Mouse (Mus musculus) liver, postnatal 0 days (tissue): ENCODE measurements at regions not wholly inside any gene's neighbourhood (a gene's known extent, or its start where the extent isn't known, plus 50 kb on each side); places are given as distances from the start of the nearest gene placed in this dataset.

Experiments used
- ATAC-seq: fragments of 200-750 bp; cut with Nextera tagmentation; 2 replicates; pipeline ENCODE4 v1.8.0; 2017; ENCODE audit warnings: mild to moderate bottlenecking, moderate library complexity
- DNase-seq: peaks from one replicate; pipeline ENCODE4 v3.0.0-alpha.2; 2016
- H3K27ac ChIP-seq: fragments of 300-500 bp; sonication (generic); 2 replicates; pipeline ENCODE4 v1.5.1; 2014; ENCODE audit warnings: antibody characterized with exemption, moderate library complexity, mild to moderate bottlenecking, low read depth
- H3K27me3 ChIP-seq: fragments of 300-500 bp; sonication (generic); 2 replicates; pipeline ENCODE4 v1.6.1; 2014; ENCODE audit warnings: low read length, control low read depth, mixed read lengths; ENCODE audit not compliant: insufficient read depth
- H3K36me3 ChIP-seq: fragments of 300-500 bp; sonication (generic); replicated peaks from 2 replicates; pipeline ENCODE4 v1.6.1; 2014; ENCODE audit warnings: mild to moderate bottlenecking, control low read depth, low read length, moderate library complexity, mixed read lengths; ENCODE audit not compliant: insufficient read depth
- H3K4me1 ChIP-seq: fragments of 300-500 bp; sonication (generic); 2 replicates; pipeline ENCODE4 v1.6.1; 2014; ENCODE audit warnings: antibody characterized with exemption, mild to moderate bottlenecking, control low read depth; ENCODE audit not compliant: insufficient read depth
- H3K4me2 ChIP-seq: fragments of 300-500 bp; sonication (generic); 2 replicates; pipeline ENCODE4 v1.6.1; 2014; ENCODE audit warnings: low read depth, mild to moderate bottlenecking, low read length, moderate library complexity, mixed read lengths
- H3K4me3 ChIP-seq: fragments of 300-500 bp; sonication (generic); 2 replicates; pipeline ENCODE4 v1.5.1; 2014; ENCODE audit warnings: low read depth, low read length
- H3K9ac ChIP-seq: fragments of 300-500 bp; sonication (generic); replicated peaks from 2 replicates; pipeline ENCODE4 v1.6.1; 2014; ENCODE audit warnings: mild to moderate bottlenecking, moderate library complexity
- H3K9me3 ChIP-seq: fragments of 300-500 bp; sonication (generic); 2 replicates; pipeline ENCODE4 v1.6.1; 2016; ENCODE audit warnings: mild to moderate bottlenecking, control low read depth, low read length, mixed read lengths
- CTCF ChIP-seq: sonication (generic); IDR thresholded peaks from 2 replicates; pipeline ENCODE4 v1.5.1; 2016; ENCODE audit warnings: antibody characterized with exemption, low read depth
- EP300 ChIP-seq: IDR thresholded peaks from 2 replicates; pipeline ENCODE4 v1.6.1; 2016; ENCODE audit warnings: antibody characterized with exemption, low read depth, mild to moderate bottlenecking
- WGBS: fragments of 180-500 bp; shearing (Covaris S2); extraction: QIAGEN DNeasy Blood & Tissue Kit; methylation state at CpG from one replicate; pipeline ENCODE4 v1.1.7; 2014; ENCODE audit not compliant: insufficient replicate concordance; 5-methylcytosine and 5-hydroxymethylcytosine counted together

- no peak overlapping the region for H3K27ac ChIP-seq
- no peak for ATAC-seq
- H3K27me3 ChIP-seq: no peaks in the 10 kb centered on the region
- H3K9ac ChIP-seq: no peak overlapping the region
- WGBS: 74% methylated on average over 3 of the region's 3 CpGs
- H3K4me3 ChIP-seq: no peak overlapping the region
- no peaks in the 10 kb centered on the region for H3K9me3 ChIP-seq
- DNase-seq: no peak
- no peaks in the 10 kb centered on the region for H3K36me3 ChIP-seq
- no peak for TF ChIP-seq EP300
- TF ChIP-seq CTCF: no peak
- no peak overlapping the region for H3K4me2 ChIP-seq
- H3K4me1 ChIP-seq: no peaks in the 10 kb centered on the region
These were observed 223.7 kb upstream of the Isl1 start for GRCm38 (mm10) chr13:116533163-116533562.

- Histone ChIP-seq H3K9ac (no peak overlapping the region), H3K27me3 (no peaks in the 10 kb centered on the region), H3K27ac (no peak overlapping the region), H3K4me1 (no peaks in the 10 kb centered on the region), H3K36me3 (no peaks in the 10 kb centered on the region), H3K4me3 (no peak overlapping the region), H3K9me3 (no peaks in the 10 kb centered on the region), H3K4me2 (no peak overlapping the region)
- WGBS: 30% methylated on average over 1 of the region's 1 CpGs
- ATAC-seq (no peak), DNase-seq (no peak)
- TF ChIP-seq CTCF: no peak
- TF ChIP-seq EP300: no peak
These were observed 218.8 kb upstream of the Isl1 start for GRCm38 (mm10) chr13:116528289-116528688.

GRCm38 (mm10) chr13:116527037-116527436, 217.5 kb upstream of the Isl1 start:
- no peaks in the 10 kb centered on the region for H3K4me1 ChIP-seq
- no peaks in the 10 kb centered on the region for H3K9me3 ChIP-seq
- DNase-seq: no peak
- no peak overlapping the region for H3K4me2 ChIP-seq
- H3K36me3 ChIP-seq: no peaks in the 10 kb centered on the region
- WGBS: 40% methylated on average over 7 of the region's 7 CpGs
- no peak for ATAC-seq
- no peak overlapping the region for H3K9ac ChIP-seq
- H3K27ac ChIP-seq: no peak overlapping the region
- H3K27me3 ChIP-seq: no peaks in the 10 kb centered on the region
- H3K4me3 ChIP-seq: no peak overlapping the region
- TF ChIP-seq EP300 (no peak), CTCF (no peak)

GRCm38 (mm10) chr13:116523713-116524303, 214.3 kb upstream of the Isl1 start:
- Histone ChIP-seq H3K4me2 (no peak overlapping the region), H3K27me3 (no peaks in the 10 kb centered on the region), H3K4me3 (no peak overlapping the region), H3K9ac (no peak overlapping the region), H3K9me3 (no peaks in the 10 kb centered on the region), H3K27ac (no peak overlapping the region), H3K36me3 (no peaks in the 10 kb centered on the region), H3K4me1 (no peaks in the 10 kb centered on the region)
- DNase-seq: no peak
- TF ChIP-seq EP300: no peak
- no peak for TF ChIP-seq CTCF
- WGBS: 22% methylated on average over 7 of the region's 8 CpGs
- ATAC-seq: no peak

GRCm38 (mm10) chr13:116514640-116515311, 205.3 kb upstream of the Isl1 start:
- Histone ChIP-seq H3K9ac (no peak overlapping the region), H3K4me3 (no peak overlapping the region), H3K27ac (no peak overlapping the region), H3K27me3 (no peaks in the 10 kb centered on the region), H3K36me3 (no peaks in the 10 kb centered on the region), H3K4me1 (no peaks in the 10 kb centered on the region), H3K4me2 (no peak overlapping the region), H3K9me3 (no peaks in the 10 kb centered on the region)
- no peak for TF ChIP-seq EP300
- TF ChIP-seq CTCF: no peak
- DNase-seq (no peak), ATAC-seq (no peak)
- WGBS: 31% methylated on average over 13 of the region's 13 CpGs

- H3K9ac ChIP-seq: no peak overlapping the region
- no peak overlapping the region for H3K27ac ChIP-seq
- no peak for DNase-seq
- TF ChIP-seq EP300: no peak
- no peak for TF ChIP-seq CTCF
- H3K4me3 ChIP-seq: no peak overlapping the region
- 57% methylated on average over 7 of the region's 7 CpGs for WGBS
- no peak overlapping the region for H3K4me2 ChIP-seq
- ATAC-seq: no peak
- no peaks in the 10 kb centered on the region for H3K27me3 ChIP-seq
- no peaks in the 10 kb centered on the region for H3K9me3 ChIP-seq
- H3K4me1 ChIP-seq: no peaks in the 10 kb centered on the region
- H3K36me3 ChIP-seq: no peaks in the 10 kb centered on the region
These were observed 204.8 kb upstream of the Isl1 start for GRCm38 (mm10) chr13:116514256-116514639.
